Mouse (Mus musculus): ENCODE measurements at regions not wholly inside any gene's neighbourhood (a gene's known extent, or its start where the extent isn't known, plus 50 kb on each side); places are given as distances from the start of the nearest gene placed in this dataset.

GRCm38 (mm10) chr3:33262797-33263196 is 119.8 kb upstream of the Pex5l start:
- DNase-seq, result no peak

GRCm38 (mm10) chr3:33219271-33220065 is 76.4 kb upstream of the Pex5l start:
- DNase-seq, result peak; percentile 74

GRCm38 (mm10) chr3:33218291-33218690 is 75.2 kb upstream of the Pex5l start:
- DNase-seq, result peak; percentile 7

- peak; percentile 47 for DNase-seq
Observed at GRCm38 (mm10) chr3:33217360-33218034, 74.5 kb upstream of the Pex5l start.

DNA sequence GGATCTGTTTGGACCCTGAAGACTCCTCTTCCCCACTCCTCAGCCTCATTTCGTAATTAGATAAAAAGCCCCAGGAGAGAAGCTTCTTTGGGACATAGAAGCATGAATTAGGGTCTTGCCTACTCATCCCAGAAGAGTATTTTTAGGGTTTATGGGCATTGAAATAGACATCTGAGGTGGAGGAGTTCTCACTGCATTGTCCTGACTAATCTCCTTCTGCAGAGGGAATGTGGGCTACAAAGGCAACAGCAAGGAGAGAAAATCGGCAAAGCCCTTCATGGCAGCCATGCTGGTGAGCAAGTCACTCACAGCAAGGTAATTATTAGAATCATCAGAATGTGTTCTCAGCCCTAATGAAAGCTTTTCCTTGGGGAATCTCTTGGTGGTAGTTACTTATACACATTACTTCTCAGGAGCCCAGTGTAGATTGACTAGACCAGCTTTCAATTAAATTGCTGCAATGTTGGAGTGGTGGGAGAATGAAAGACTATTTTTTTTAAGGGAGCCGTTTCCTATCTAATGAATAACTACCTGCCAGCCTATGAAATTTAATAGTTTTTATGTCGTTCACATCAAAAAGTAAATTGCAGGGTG is 68.3 kb upstream of the Pex5l start:
- DNase-seq, result no peak
